Mouse (Mus musculus): ENCODE results near the gene 5031439G07Rik. TPM values are rescaled to one million over a fixed set of nuclear protein-coding genes. Genes with fewer than 3 reads are reported as not detected.

The 5031439G07Rik gene
- polyA plus RNA-seq, 3 experiments from 2014 or later, result 1.1 to 1.9 (median 1.3) TPM

- ATAC-seq, result no peak
Measured at GRCm38 (mm10) chr15:84994498-84994897, 6.1 kb upstream of the 5031439G07Rik start.

GRCm38 (mm10) chr15:84989771-84990170, 1.4 kb upstream of the 5031439G07Rik start:
- ATAC-seq, result no peak

DNA sequence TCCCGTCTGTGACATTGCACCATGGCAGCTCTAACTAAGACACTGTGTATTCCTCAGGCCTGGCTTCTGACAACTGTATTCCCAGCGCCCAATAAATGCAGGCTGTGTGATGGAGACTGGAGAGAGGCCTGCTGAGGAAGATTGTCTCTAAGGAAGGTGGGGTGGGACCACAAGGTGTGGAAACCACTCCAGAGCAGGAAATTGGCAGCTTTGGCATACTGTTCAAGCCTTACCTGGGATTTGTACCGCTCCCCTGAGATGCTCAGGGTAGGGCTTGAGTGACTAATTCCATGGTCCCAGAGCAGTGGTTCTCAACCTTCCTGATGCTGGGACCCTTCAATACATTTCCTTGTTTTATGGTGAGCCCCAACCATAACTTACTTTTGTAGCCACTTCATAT, 747 bp upstream of the 5031439G07Rik start:
- ATAC-seq, result no peak

DNA sequence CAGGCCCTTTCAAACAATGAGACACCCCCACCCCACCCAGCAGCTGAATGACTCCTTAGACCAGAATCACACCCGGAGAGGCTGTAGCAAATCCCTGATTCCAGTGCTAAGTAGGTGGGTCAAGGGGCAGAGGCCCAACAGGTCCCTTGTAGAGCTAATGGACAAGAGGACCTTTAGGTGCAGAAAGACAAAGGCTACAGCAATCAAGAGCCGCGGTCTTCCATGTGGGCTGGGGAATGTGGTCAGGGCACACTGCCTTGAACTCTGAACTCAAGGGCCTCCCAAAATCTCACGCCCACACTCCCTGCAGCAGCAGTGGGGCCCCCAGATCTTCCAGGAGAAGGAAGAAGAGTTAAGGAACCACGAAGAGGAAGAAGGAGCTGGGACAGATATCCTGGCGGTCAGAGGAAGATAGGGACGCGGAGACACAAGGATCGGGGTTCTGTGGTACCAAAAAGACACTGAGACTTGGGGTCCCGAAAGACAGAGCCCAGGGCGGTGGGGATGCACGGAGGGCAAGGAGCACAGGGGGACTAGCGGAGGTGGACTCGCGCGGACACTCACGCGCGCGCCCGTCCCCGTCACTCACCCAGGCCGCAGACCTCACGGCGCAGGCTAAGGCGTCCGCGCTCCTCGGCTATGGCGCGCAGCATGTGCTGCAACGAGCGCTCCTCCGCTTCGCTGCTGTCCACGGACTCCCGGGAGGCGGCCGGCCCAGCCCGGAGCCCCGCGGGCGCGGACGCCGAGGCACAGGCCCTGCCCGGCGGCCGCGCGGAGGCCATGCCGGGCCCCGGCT, 1.1 kb downstream of the 5031439G07Rik start:
- ATAC-seq, result peak; percentile 12

- no peak for ATAC-seq
Measured at GRCm38 (mm10) chr15:84986171-84987019, 2.0 kb downstream of the 5031439G07Rik start.

GRCm38 (mm10) chr15:84985516-84986160, 2.7 kb downstream of the 5031439G07Rik start:
- no peak for ATAC-seq

GRCm38 (mm10) chr15:84983721-84984120, 4.6 kb downstream of the 5031439G07Rik start:
- no peak for ATAC-seq

DNA sequence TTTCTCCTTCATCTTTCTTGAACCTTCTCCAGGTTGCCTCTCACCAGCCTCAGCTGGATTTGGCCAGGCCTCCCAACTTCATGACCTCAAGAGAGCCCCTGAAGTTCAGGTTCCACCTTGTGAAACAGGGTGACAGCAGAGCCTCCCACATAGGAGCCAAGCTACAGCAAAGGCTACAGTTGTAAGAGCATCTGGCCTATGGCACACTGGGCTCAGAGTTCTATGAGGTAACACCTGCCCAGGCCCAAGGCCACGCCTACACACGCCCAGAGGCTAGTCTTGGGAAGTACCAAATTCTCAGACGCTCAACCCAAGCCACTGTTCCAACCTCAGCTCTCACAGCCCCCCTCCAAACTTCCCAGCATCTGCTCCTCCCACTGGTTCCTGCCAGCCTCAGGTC, 5.5 kb downstream of the 5031439G07Rik start:
- no peak for ATAC-seq

GRCm38 (mm10) chr15:84981609-84982313, 6.6 kb downstream of the 5031439G07Rik start:
- ATAC-seq, result no peak

GRCm38 (mm10) chr15:84975729-84976128, 12.6 kb downstream of the 5031439G07Rik start:
- no peak for ATAC-seq

DNA sequence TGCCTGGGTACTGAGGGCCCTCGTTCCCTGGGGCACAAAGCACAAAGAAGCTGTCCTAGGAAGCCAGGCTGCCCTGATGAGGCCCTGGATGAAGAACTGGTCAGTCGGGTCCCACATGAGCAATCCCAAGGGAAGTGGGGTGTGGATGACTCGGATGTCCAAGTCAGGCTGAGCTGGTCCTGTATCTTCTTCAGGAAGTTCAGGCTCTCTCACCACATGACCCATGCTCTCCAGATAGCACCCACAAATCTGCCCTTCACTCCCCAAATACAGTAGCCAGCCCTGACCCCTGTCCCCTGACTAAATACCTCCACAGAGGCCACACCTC, 14.8 kb downstream of the 5031439G07Rik start:
- no peak for ATAC-seq

DNA sequence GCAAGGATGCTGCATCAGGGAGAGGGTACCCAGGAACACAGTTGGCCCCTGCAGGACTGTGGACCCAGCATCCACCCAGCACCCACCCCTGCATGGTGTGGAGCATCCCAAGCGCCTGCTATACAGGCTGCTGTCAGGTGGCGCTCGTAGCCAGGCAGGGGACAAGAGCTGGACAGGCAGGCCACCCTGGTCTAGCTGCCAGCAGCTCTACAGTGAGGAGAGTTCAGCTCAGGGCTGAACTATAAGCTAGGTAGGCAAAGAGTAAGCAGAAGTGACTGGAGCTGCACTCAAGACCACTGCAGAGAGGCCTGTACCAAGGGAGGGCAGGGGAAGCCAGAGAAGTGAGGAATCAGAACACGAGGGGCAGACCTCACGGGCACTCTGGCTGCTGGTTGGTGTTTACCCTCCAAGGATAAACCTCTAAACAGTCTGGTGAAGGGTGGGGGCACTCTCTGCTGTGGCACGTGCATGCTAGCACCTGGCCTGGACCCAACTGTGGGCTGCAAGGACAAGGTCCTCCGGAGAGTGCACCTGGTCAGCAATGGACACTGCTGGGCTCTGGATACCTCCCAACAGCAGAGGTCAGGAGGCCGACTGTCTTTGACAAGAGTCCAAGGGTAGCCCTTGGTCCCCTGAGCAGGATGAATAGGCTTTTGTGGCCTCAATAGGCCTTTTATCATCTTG, 15.3 kb downstream of the 5031439G07Rik start:
- ATAC-seq, result no peak

DNA sequence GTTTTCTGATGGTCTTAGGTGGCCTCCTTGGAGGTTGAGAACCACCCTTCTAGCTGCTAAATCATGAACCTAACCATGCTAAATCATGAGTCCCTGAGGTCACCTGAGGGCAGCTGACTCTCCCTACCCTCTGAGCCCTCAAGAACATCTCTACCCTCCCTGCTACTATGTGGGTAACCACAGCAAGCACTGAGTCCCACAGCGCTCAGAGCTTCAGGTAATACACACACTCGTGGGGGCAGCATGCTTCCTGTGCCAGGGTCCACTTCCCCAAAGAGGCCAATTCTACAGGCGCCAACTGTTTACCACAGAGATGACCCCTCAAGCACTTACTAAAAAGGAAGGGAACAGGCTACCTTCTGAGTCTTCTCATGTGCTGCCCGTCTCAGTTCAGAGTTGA, 19.8 kb downstream of the 5031439G07Rik start:
- ATAC-seq, result no peak

DNA sequence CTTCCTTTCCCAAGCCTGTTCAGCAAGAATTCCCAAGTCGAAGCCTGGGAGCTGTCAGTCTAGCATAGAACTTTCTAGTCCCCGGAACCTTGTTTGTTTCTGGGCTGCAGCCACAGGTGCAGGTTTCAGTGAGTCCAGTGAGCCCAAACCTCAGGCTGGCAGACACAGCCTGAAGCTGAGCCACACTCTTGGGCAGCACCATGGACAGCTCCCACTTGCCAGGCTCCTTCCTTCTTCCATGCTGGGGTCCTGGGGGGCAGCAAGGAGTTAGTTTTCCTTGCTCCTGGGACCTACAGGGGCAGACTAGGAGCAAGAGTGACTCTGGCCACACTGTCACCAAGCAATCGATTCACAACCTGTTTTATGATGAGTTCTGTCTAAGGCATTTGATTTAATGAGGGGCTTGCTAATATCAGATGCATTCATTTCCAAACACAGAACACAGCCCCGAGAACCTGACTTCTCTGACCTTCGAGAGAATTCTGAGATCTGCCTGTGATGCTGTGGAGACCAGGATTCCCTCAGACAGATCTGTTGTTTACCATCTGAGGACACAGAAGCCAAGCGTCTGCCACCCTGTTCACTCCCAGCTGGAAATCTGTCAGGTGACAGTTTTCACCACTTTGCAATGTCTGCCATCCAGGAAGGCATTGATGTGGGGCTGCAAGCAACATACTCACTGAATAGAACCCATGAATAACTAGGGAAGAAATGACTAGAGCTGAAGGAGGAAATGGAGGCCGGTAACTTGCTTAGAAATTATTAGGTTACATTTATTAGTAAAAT, 22.6 kb downstream of the 5031439G07Rik start:
- no peak for ATAC-seq

- ATAC-seq, result no peak
Measured at GRCm38 (mm10) chr15:84964771-84965170, 23.6 kb downstream of the 5031439G07Rik start.

DNA sequence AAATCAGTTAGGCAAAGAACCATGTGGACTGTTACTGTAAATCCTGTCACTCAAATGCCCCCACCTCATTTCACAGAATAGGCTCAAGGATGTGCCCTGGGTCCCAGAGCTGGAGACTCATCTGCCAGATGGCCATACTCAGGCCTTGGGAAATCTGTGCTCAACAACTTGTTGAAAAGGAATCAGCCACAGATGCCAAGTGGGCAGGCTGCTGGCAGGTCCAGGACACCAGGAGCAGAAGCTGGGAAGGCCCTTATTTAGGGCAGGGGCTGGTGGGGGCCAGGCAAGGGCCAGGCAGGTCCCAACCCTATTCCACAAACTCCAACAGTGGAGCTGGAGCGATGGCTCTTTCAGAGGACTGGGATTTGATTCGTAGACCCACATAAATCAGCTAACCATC, 25.8 kb downstream of the 5031439G07Rik start:
- no peak for ATAC-seq

- no peak for ATAC-seq
Measured at GRCm38 (mm10) chr15:84960692-84961091, 27.7 kb downstream of the 5031439G07Rik start.

GRCm38 (mm10) chr15:84959891-84960290, 28.5 kb downstream of the 5031439G07Rik start:
- no peak for ATAC-seq

GRCm38 (mm10) chr15:84958331-84958730, 30.0 kb downstream of the 5031439G07Rik start:
- ATAC-seq, result no peak

DNA sequence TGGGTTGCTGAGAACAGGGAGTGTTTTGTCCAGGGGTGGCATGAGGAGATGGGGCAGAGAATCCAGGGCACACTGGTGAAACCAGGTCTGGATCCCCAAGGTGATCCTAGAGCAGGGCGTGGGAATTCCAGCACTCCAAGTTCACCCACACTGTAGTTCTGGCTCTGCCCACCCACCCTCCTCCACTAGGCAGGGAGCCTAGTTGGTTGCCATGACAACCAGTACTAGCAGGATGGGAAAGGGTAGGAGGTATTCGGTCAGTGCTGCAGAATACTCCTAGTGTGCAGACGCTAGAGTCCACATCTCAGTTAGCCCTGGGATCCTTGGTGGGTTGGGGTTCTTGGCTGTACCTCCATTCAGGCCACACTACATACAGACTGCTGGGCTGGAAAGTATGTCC, 30.5 kb downstream of the 5031439G07Rik start:
- no peak for ATAC-seq

DNA sequence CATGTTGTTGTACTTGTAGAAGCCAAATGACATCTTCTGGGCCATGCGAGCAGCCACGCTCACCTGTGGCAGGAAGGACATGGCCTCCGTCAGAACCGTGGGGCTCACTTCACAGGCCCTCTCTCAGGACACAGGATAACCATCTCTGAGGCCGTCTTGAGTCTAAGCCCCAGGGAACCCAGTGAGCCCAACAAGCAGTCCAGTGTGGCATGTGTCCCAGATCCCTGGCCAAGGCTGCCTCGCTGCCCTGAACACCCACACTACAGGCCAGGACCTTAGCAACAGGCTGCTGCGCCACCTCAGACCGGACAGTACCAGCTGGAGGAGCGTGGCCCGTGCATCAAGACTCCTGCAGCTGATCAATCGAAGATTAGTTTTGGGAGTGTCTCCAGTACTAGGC, 35.1 kb downstream of the 5031439G07Rik start:
- no peak for ATAC-seq

Data from inflammation-experienced regulatory T-cells, adult 6 months (primary cell).